Mouse (Mus musculus) Patski (cell line): ENCODE measurements around the gene Bcl2. TPM values are rescaled to one million over a fixed set of nuclear protein-coding genes. Genes with fewer than 3 reads are reported as not detected.

Experiments used
- ATAC-seq: fragments of 100-300 bp; one replicate; pipeline ENCODE4 v1.8.0; 2021
- CTCF ChIA-PET: fragments of 350-600 bp; sonication (Branson Sonifier 250); formaldehyde crosslinking; loops from one replicate; lab custom pipeline; 2022; ENCODE audit warnings: inconsistent platforms; lab: Charles Lee
- POLR2A ChIA-PET: fragments of 350-600 bp; sonication (Branson Sonifier 250); formaldehyde crosslinking; loops from one replicate; lab custom pipeline; 2022; ENCODE audit warnings: antibody characterized with exemption, inconsistent platforms; lab: Charles Lee
- DNase-seq: peaks from one replicate; pipeline ENCODE4 v3.0.0-alpha.2; 2011; ENCODE audit warnings: low read depth, low spot score
- H3K27me3 ChIP-seq: fragments of 371-371 bp; one replicate; pipeline ENCODE4 v1.5.1; 2021
- CTCF ChIP-seq: fragments of 100-300 bp; IDR thresholded peaks from one replicate; pipeline ENCODE4 v1.5.1; 2021
- in situ Hi-C: fragments of 300-500 bp; cut with MboI; formaldehyde crosslinking; loops from 3 replicates; pipeline ENCODE4 v1.11.1; 2018; ENCODE audit warnings: low pct_unique_long_range_greater_than_20kb, mixed read lengths
- polyA plus RNA-seq: library from polyadenylated mRNA; unstranded; gene quantifications from one replicate; pipeline ENCODE4 v1.2.3, GENCODE M21; 2021

Bcl2 gene
- polyA plus RNA-seq, 1 experiment from 2014 or later = 11.7 TPM

DNA sequence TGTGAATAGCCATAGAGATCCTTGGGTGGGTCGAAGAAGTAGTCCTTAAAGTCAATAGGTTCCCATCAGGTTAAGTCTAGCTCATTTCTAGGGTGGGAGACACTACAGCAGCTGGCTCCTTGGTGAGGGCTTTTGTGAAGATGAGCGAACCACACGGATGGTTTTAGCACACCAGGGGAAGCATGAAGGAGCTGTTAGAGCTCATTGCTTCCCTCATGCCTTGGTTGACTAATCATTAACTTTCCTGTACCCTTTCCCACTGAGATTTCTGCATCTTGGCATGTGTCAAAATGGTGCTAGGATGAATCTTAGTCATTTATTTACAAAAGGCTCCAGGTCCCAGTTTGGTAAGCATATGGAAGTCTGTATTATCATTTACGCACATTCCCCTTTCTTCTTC lies 129.8 kb downstream of the Bcl2 start:
- ChIA-PET POLR2A (interaction anchor here (0.6 kb wide), 1 partner anchor 129 kb away, joined by 3 read pairs; no protein-coding TSS in a partner anchor), CTCF (interaction anchor here (1.9 to 3.9 kb wide), 2 partner anchors 39 to 127 kb away, joined by 10 to 17 read pairs; no protein-coding TSS in a partner anchor)
- H3K27me3 ChIP-seq = no peaks in the 10 kb centered on the region
- TF ChIP-seq CTCF = no peak
- ATAC-seq = peak; percentile 70
- DNase-seq = peak; percentile 65
- in situ Hi-C loops = no loop called here

DNA sequence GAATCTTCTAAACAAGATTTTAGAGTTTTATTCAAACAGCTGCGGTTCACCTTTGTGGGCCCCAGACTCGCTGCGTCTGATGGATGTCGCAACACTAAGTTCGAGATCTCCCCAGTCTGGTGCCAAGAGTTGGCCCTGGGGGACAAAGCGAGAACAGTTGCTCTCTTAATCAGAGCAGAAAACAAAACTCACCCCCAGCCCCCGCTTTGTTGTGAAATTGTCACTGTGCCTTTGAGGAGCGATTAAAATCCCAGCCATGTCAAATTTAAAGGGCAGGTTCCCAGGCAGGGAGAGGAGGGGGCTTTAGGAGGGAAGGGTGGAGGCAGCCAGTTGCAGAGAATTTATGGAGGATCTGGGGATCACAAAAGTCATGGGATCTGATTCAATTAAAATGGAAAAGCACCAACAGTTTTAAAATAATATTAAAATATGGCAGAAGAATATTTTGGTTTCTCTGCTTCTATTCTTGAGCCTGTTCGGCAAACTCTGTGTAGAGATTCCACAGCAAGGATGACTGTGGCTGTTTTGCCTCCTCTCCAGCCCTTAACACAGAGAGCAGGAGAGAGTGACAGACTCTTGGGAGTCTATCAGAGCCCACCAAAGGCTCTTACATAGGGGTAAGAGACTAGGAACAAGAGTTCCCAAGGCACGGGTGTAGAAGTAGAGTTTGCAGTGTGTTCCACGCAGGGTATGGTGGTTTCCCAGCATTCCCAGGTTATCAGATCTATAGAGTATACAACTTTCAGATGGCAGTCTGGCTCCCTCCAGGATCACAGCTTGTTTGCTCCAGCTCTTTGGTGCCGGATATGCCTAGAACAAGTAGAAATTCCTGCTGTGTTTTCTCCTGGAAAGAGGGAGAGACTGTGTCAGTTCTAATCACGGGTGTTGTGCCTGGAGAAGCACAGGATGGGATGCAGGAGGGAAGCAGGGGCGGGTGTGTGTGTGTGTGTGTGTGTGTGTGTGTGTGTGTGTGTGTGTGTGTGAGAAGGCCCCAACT lies 130.5 kb downstream of the Bcl2 start:
- peak; percentile 61 for ATAC-seq

DNA sequence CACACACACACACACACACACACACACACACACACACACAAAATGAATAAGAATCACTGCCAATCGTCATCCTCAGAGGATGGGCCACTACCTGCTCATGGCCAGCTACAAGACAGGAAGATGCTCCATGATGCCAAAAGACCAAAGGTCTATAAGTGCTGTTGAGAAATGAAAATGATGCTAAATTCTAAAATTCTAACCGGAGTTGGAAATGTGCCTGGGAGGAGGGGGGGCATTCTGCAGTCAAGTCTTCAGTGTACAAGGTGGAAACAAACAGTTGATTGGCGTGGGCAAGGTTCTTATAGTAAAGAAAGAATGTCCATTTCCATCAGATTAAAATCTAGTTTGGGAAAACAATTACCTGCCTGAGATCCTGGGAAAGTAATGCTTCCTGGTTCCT lies 131.3 kb downstream of the Bcl2 start:
- H3K27me3 ChIP-seq = no peaks in the 10 kb centered on the region
- no peak for TF ChIP-seq CTCF
- CTCF ChIA-PET = interaction anchor here (3.9 kb wide), 1 partner anchor 37 kb away, joined by 17 read pairs; no protein-coding TSS in a partner anchor
- DNase-seq (no peak), ATAC-seq (no peak)
- POLR2A ChIA-PET = no interaction called here
- in situ Hi-C loops = no loop called here

More for the DNA sequence above, 130.5 kb downstream of the Bcl2 start:
- no peak for TF ChIP-seq CTCF
- H3K27me3 ChIP-seq = no peaks in the 10 kb centered on the region
- CTCF ChIA-PET = interaction anchor here (1.9 to 3.9 kb wide), 2 partner anchors 38 to 128 kb away, joined by 10 to 17 read pairs; no protein-coding TSS in a partner anchor
- DNase-seq = no peak
- POLR2A ChIA-PET = no interaction called here
- in situ Hi-C loops = no loop called here

DNA sequence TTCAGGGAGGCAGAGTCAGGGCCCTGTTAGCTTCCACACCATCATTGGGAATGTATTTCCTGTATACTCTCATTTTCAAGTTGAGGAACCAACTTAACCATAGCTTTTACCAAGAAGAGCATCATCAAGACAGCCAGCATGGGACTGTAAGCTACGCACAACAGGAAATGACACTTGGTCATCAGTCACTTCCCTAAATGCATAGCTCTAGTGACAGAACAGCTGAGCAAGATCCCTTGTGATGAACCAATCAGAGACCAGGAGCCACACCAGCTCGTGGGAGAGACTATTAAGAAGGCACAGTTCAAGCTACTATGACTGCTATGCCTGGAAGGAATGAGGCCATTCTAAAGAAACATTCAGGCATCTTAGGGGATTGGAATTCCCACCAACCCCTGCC lies 132.3 kb downstream of the Bcl2 start:
- ATAC-seq (no peak), DNase-seq (no peak)
- in situ Hi-C loops = no loop called here
- no peak for TF ChIP-seq CTCF
- ChIA-PET POLR2A (no interaction called here), CTCF (interaction anchor here (1.4 to 3.9 kb wide), 3 partner anchors 11 to 130 kb away, joined by 4 to 17 read pairs (median 11); no protein-coding TSS in a partner anchor)
- H3K27me3 ChIP-seq = no peaks in the 10 kb centered on the region

DNA sequence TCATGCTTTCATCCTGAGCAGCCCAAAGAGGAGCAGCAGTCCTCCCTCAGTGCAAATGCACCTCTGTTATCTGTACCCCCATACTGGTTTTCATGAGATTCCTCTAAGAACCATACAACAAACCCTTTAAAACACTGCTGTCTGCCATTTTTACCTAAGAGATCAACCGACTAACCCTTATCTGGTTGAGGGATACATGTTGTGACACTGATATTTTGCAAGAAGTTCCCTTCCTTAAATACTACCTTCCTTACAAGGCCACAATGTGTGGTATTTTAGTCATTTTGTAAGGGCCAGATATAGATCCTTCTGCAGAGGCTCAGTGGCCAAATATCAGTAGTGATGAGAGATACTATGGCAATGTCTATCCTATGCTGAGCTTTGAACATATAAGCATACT lies 134.3 kb downstream of the Bcl2 start:
- in situ Hi-C loops = no loop called here

DNA sequence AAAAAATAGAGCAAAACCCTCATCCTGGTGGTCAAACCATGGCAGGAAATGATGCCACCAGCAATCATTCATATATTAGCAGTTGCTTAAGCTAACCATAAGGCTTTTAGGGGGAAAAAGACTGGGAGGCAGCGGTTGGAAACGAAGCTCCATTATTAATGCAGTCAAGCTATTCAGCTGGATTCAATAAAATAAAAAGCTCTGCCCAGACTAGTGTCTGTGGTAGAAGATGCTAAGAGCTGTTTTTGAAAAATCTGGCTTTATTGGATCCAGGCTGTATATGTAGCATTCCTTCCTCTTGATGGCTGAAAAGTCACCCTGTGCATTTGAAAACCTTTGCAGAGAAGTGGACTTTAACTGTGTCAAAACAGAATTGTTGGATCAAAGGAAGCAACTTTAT lies 141.6 kb downstream of the Bcl2 start:
- ATAC-seq (no peak), DNase-seq (no peak)
- no peaks in the 10 kb centered on the region for H3K27me3 ChIP-seq
- CTCF ChIA-PET = no interaction called here
- in situ Hi-C loops = no loop called here
- no peak for TF ChIP-seq CTCF
- POLR2A ChIA-PET = no interaction called here

More for the DNA sequence above, 134.3 kb downstream of the Bcl2 start:
- DNase-seq (no peak), ATAC-seq (no peak)
- POLR2A ChIA-PET = no interaction called here
- CTCF ChIA-PET = interaction anchor here (2.8 kb wide), 1 partner anchor 9 kb away, joined by 11 read pairs; no protein-coding TSS in a partner anchor
- TF ChIP-seq CTCF = no peak
- H3K27me3 ChIP-seq = no peaks in the 10 kb centered on the region

DNA sequence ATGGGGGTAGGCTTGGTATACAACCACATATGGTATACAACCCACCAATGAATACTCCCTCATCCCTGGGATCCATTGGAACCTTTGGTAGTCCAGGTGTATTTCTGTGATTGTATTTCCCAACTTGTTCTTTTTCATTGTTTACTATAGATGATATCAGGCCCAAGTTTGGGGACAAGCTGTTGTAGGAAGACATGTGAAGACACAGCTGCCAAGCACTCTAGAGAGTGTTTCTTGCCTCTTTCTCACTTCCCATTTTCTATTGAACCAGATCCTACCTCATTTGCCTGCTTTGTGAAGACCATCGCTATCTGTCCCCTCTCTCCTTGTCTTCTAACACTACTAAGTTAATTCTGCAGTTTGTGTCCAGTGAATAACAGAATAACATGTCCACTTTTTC lies 143.2 kb downstream of the Bcl2 start:
- POLR2A ChIA-PET = no interaction called here
- CTCF ChIA-PET = interaction anchor here (3.3 kb wide), 1 partner anchor 10 kb away, joined by 11 read pairs; no protein-coding TSS in a partner anchor
- TF ChIP-seq CTCF = no peak
- in situ Hi-C loops = no loop called here
- no peaks in the 10 kb centered on the region for H3K27me3 ChIP-seq
- ATAC-seq (no peak), DNase-seq (no peak)

DNA sequence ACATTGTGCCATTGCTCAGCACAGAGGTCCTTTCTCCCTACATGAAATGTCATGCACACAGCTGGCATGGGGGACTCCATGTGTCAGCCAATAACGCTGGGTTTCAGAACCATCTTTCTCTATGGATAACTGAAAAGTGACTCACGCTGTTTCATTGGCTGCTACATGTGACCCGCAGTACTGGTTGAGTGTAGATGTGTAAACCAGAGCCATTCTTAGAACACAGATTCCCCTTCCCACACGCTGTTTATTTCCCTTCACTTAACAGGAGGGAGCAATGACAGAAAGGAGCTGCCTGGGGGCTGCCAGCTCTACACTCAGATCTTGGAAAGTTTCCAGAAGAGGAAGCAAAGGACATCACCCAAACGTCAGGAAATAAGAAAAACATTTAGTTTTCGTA lies 143.7 kb downstream of the Bcl2 start:
- in situ Hi-C loops = no loop called here
- CTCF ChIA-PET = interaction anchor here (0.7 to 3.3 kb wide), 3 partner anchors 10 to 17 kb away, joined by 3 to 11 read pairs (median 3); no protein-coding TSS in a partner anchor
- no peak for TF ChIP-seq CTCF
- DNase-seq (no peak), ATAC-seq (no peak)
- POLR2A ChIA-PET = no interaction called here
- no peaks in the 10 kb centered on the region for H3K27me3 ChIP-seq

DNA sequence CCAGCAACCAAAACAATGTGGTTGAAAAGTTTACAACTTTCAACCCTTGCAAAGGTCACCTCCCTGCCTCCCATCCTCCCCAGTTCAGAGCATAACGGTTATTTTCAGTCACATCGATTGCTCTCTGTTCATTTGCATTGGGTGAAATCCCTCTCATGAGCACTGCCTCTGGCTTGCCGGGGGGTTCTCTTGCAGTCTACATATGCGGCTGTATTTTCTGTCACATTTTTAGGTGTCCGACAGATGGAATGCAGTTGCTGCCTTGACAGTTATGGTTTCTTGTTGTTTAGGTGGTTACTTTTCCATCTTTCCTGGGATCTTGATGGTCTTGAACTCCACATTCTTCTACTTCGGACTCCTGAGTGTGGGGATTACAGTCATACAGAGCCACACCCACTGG lies 144.4 kb downstream of the Bcl2 start:
- H3K27me3 ChIP-seq = no peaks in the 10 kb centered on the region
- ATAC-seq (no peak), DNase-seq (no peak)
- in situ Hi-C loops = no loop called here
- ChIA-PET CTCF (interaction anchor here (0.7 to 3.3 kb wide), 4 partner anchors 11 to 58 kb away, joined by 3 to 11 read pairs (median 4); no protein-coding TSS in a partner anchor), POLR2A (no interaction called here)
- TF ChIP-seq CTCF = no peak

DNA sequence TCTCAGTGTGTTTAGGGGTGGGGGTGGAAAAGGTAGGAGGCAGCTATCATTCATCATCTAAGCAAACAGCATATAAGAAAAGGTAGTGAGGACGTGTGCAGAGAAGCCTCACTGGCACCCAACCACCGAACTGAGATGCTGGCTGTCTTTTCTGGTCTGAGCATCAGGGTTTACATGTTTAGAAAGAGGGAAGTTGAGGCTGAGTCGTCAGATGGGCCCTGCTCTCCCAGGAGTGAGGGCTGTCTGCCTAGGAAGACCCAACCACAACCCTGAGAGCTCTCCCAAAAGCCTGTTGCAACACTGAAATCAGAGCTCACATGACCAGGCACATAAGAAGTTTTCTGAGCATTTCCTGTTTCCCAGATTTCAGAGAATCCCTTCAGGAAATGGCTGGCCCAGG lies 145.2 kb downstream of the Bcl2 start:
- ATAC-seq = no peak
- H3K27me3 ChIP-seq = no peaks in the 10 kb centered on the region
- no peak for DNase-seq
- no peak for TF ChIP-seq CTCF
- POLR2A ChIA-PET = interaction anchor here (0.6 kb wide), 1 partner anchor 26 kb away, joined by 3 read pairs; no protein-coding TSS in a partner anchor
- in situ Hi-C loops = no loop called here
- CTCF ChIA-PET = interaction anchor here (0.5 to 3.3 kb wide), 5 partner anchors 12 to 1234 kb away, joined by 3 to 11 read pairs (median 4); no protein-coding TSS in a partner anchor

DNA sequence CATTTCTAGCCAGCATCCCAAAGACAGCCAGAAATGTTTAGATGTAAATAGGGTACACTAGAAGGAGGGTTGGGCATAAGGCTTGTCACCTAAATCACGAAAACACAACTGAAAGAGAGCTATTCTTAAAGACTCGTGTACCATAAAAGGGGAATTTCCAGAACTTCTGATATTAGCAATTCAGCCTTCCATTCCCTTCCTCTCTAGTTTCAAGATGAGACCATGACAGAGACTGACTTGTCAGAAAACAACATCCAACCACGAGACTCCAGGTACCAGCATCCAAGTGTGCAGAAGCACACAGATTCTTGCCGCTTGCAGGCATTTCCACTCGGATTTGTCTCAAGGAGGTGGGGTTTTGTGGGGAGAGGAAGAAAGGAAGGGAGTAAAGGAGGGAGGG lies 146.6 kb downstream of the Bcl2 start:
- POLR2A ChIA-PET = no interaction called here
- ATAC-seq (no peak), DNase-seq (no peak)
- H3K27me3 ChIP-seq = no peaks in the 10 kb centered on the region
- in situ Hi-C loops = no loop called here
- CTCF ChIA-PET = interaction anchor here (1.2 kb wide), 1 partner anchor 9 kb away, joined by 3 read pairs; no protein-coding TSS in a partner anchor
- no peak for TF ChIP-seq CTCF
